Mouse (Mus musculus) midbrain, postnatal 0 days (tissue): ENCODE results near the gene Acadm. TPM values are rescaled to one million over a fixed set of nuclear protein-coding genes. Genes with fewer than 3 reads are reported as not detected.
A peak's percentile ranks its signal among the peaks of the same experiment; 100 is the strongest.

Experiments
- ATAC-seq: fragments of 200-750 bp; cut with Nextera tagmentation; 2 replicates; pipeline ENCODE4 v1.8.0; 2017; ENCODE audit warnings: moderate number of reproducible peaks, mild to moderate bottlenecking, moderate TSS enrichment, moderate library complexity; ENCODE audit not compliant: low FRiP score
- DNase-seq: peaks from one replicate; pipeline ENCODE4 v3.0.0-alpha.2; 2015; ENCODE audit warnings: low spot score
- H3K27ac ChIP-seq: fragments of 300-500 bp; sonication (generic); 2 replicates; pipeline ENCODE4 v1.5.1; 2014; ENCODE audit warnings: low read depth, mild to moderate bottlenecking, low read length, mixed read lengths
- H3K27me3 ChIP-seq: fragments of 300-500 bp; sonication (generic); 2 replicates; pipeline ENCODE4 v1.6.1; 2014; ENCODE audit warnings: low read length, control low read depth, mixed read lengths; ENCODE audit not compliant: insufficient read depth
- H3K36me3 ChIP-seq: fragments of 300-500 bp; sonication (generic); 2 replicates; pipeline ENCODE4 v1.6.1; 2014; ENCODE audit warnings: low read length, control low read depth, mixed read lengths; ENCODE audit not compliant: insufficient read depth
- H3K4me1 ChIP-seq: fragments of 300-500 bp; sonication (generic); 2 replicates; pipeline ENCODE4 v1.6.1; 2014; ENCODE audit warnings: mild to moderate bottlenecking, control low read depth, antibody characterized with exemption, low read length, mixed read lengths; ENCODE audit not compliant: insufficient read depth
- H3K4me2 ChIP-seq: fragments of 300-500 bp; sonication (generic); 2 replicates; pipeline ENCODE4 v1.6.1; 2014; ENCODE audit warnings: low read depth, mild to moderate bottlenecking, low read length, mixed read lengths; ENCODE audit not compliant: poor library complexity, severe bottlenecking
- H3K4me3 ChIP-seq: fragments of 300-500 bp; sonication (generic); 2 replicates; pipeline ENCODE4 v1.5.1; 2014; ENCODE audit warnings: low read depth, mild to moderate bottlenecking, low read length, moderate library complexity
- H3K9ac ChIP-seq: fragments of 300-500 bp; sonication (generic); replicated peaks from 2 replicates; pipeline ENCODE4 v1.6.1; 2014; ENCODE audit warnings: mild to moderate bottlenecking, low read length, moderate library complexity, mixed read lengths; ENCODE audit not compliant: poor library complexity, severe bottlenecking
- H3K9me3 ChIP-seq: fragments of 300-500 bp; sonication (generic); 2 replicates; pipeline ENCODE4 v1.6.1; 2016; ENCODE audit warnings: low read length, control low read depth
- CTCF ChIP-seq: IDR thresholded peaks from 2 replicates; pipeline ENCODE4 v1.5.1; 2016; ENCODE audit warnings: antibody characterized with exemption, mild to moderate bottlenecking
- WGBS: fragments of 180-500 bp; shearing (Covaris S2); extraction: QIAGEN DNeasy Blood & Tissue Kit; methylation state at CpG from one replicate; pipeline ENCODE4 v1.1.7; 2014; 5-methylcytosine and 5-hydroxymethylcytosine counted together
- polyA plus RNA-seq: library from polyadenylated mRNA; unstranded; fragments of >200 nt; fragmentation: Nextera tagmentation; extraction: Ambion mirVana; gene quantifications from 2 replicates; pipeline ENCODE4 v1.2.1, GENCODE M21; 2015
- total RNA-seq: library from RNA; depleted of rRNA; stranded (reverse); fragments of >200 nt; gene quantifications from 2 replicates; pipeline ENCODE4 v1.2.3, GENCODE M21; 2014

Acadm gene
- total and polyA plus RNA-seq, 2 experiments from 2014 or later, result 44.1 to 58.2 TPM

GRCm38 (mm10) chr3:153947271-153947670, 2.8 kb upstream of the Acadm start:
- Histone ChIP-seq H3K4me2 (no peak overlapping the region), H3K27me3 (no peaks in the 10 kb centered on the region), H3K4me3 (no peak overlapping the region), H3K9me3 (no peaks in the 10 kb centered on the region), H3K4me1 (no peaks in the 10 kb centered on the region), H3K36me3 (no peaks in the 10 kb centered on the region), H3K27ac (no peak overlapping the region), H3K9ac (no peak overlapping the region)
- TF ChIP-seq CTCF, result no peak
- ATAC-seq (no peak), DNase-seq (no peak)
- WGBS, result 74% methylated on average over 4 of the region's 4 CpGs

GRCm38 (mm10) chr3:153943901-153944334, 514 bp downstream of the Acadm start:
- no peak for TF ChIP-seq CTCF
- ATAC-seq, result peak; percentile 59
- H3K4me3 ChIP-seq, result peak overlapping the region; percentile 71
- no peaks in the 10 kb centered on the region for H3K27me3 ChIP-seq
- DNase-seq, result peak; percentile 7
- H3K9ac ChIP-seq, result peak overlapping the region; percentile 63
- no peaks in the 10 kb centered on the region for H3K9me3 ChIP-seq
- H3K4me1 ChIP-seq, result no peaks in the 10 kb centered on the region
- WGBS, result under 1% methylated on average over 19 of the region's 19 CpGs
- no peaks in the 10 kb centered on the region for H3K36me3 ChIP-seq
- H3K27ac ChIP-seq, result peak overlapping the region; percentile 77
- H3K4me2 ChIP-seq, result peak overlapping the region; percentile 72

- Histone ChIP-seq H3K4me2 (peak overlapping the region; percentile 72), H3K4me3 (peak overlapping the region; percentile 71), H3K36me3 (no peaks in the 10 kb centered on the region), H3K27ac (no peak overlapping the region), H3K9ac (no peak overlapping the region), H3K9me3 (no peaks in the 10 kb centered on the region), H3K4me1 (no peaks in the 10 kb centered on the region), H3K27me3 (no peaks in the 10 kb centered on the region)
- DNase-seq, result peak; percentile 36
- 26% methylated on average over 12 of the region's 12 CpGs for WGBS
- ATAC-seq, result no peak
- no peak for TF ChIP-seq CTCF
Measured at GRCm38 (mm10) chr3:153943003-153943640, 1.3 kb downstream of the Acadm start.

GRCm38 (mm10) chr3:153941613-153942012, 2.8 kb downstream of the Acadm start:
- no peak for TF ChIP-seq CTCF
- no peak for DNase-seq
- Histone ChIP-seq H3K4me1 (no peaks in the 10 kb centered on the region), H3K4me3 (no peak overlapping the region), H3K9me3 (no peaks in the 10 kb centered on the region), H3K9ac (no peak overlapping the region), H3K27me3 (no peaks in the 10 kb centered on the region), H3K36me3 (0 out of 2 replicates have a peak, but pooled peaks cover 3% of the 10 kb centered on the region), H3K27ac (no peak overlapping the region), H3K4me2 (no peak overlapping the region)
- no peak for ATAC-seq
- 97% methylated on average over 13 of the region's 13 CpGs for WGBS

- H3K27ac ChIP-seq, result no peak overlapping the region
- no peak overlapping the region for H3K4me2 ChIP-seq
- peaks cover 6% of the 10 kb centered on the region; the same call in 1 of the 2 replicates for H3K36me3 ChIP-seq
- no peaks in the 10 kb centered on the region for H3K9me3 ChIP-seq
- TF ChIP-seq CTCF, result no peak
- WGBS, result 93% methylated on average over 9 of the region's 9 CpGs
- no peaks in the 10 kb centered on the region for H3K27me3 ChIP-seq
- no peak overlapping the region for H3K4me3 ChIP-seq
- no peak for ATAC-seq
- DNase-seq, result no peak
- no peaks in the 10 kb centered on the region for H3K4me1 ChIP-seq
- H3K9ac ChIP-seq, result no peak overlapping the region
Measured at GRCm38 (mm10) chr3:153940486-153940885, 3.9 kb downstream of the Acadm start.

GRCm38 (mm10) chr3:153940021-153940420, 4.4 kb downstream of the Acadm start:
- ATAC-seq, result no peak
- Histone ChIP-seq H3K4me3 (no peak overlapping the region), H3K36me3 (peaks cover 8% of the 10 kb centered on the region; the same call in 1 of the 2 replicates), H3K9me3 (no peaks in the 10 kb centered on the region), H3K9ac (no peak overlapping the region), H3K4me2 (no peak overlapping the region), H3K27me3 (no peaks in the 10 kb centered on the region), H3K4me1 (no peaks in the 10 kb centered on the region), H3K27ac (no peak overlapping the region)
- no peak for TF ChIP-seq CTCF
- 83% methylated on average over 8 of the region's 8 CpGs for WGBS
- no peak for DNase-seq
